Mouse (Mus musculus): ENCODE results near the gene Bach2. TPM values are rescaled to one million over a fixed set of nuclear protein-coding genes. Genes with fewer than 3 reads are reported as not detected.

Bach2 gene
- total RNA-seq, 4 experiments from 2014 or later, result 2.4 to 6.9 (median 4.2) TPM

GRCm38 (mm10) chr4:32425641-32426040, 187.0 kb downstream of the Bach2 start:
- no peak for DNase-seq (ENCODE audit: low spot score)

- no peak for DNase-seq (ENCODE audit: low spot score)
Measured at GRCm38 (mm10) chr4:32426779-32427577, 188.4 kb downstream of the Bach2 start.

GRCm38 (mm10) chr4:32428738-32429137, 190.1 kb downstream of the Bach2 start:
- DNase-seq (ENCODE audit: low spot score), result no peak

GRCm38 (mm10) chr4:32430136-32430535, 191.5 kb downstream of the Bach2 start:
- DNase-seq (ENCODE audit: low spot score), result no peak

GRCm38 (mm10) chr4:32430981-32431380, 192.4 kb downstream of the Bach2 start:
- no peak for DNase-seq (ENCODE audit: low spot score)

GRCm38 (mm10) chr4:32432271-32432781, 193.7 kb downstream of the Bach2 start:
- no peak for DNase-seq (ENCODE audit: low spot score)

GRCm38 (mm10) chr4:32432945-32433344, 194.3 kb downstream of the Bach2 start:
- no peak for DNase-seq (ENCODE audit: low spot score)

GRCm38 (mm10) chr4:32434612-32435011, 196.0 kb downstream of the Bach2 start:
- DNase-seq (ENCODE audit: low spot score), result no peak

GRCm38 (mm10) chr4:32439974-32440739, 201.6 kb downstream of the Bach2 start:
- no peak for DNase-seq (ENCODE audit: low spot score)

GRCm38 (mm10) chr4:32440740-32441072, 202.1 kb downstream of the Bach2 start:
- DNase-seq (ENCODE audit: low spot score), result no peak

GRCm38 (mm10) chr4:32444671-32445196, 206.1 kb downstream of the Bach2 start:
- DNase-seq (ENCODE audit: low spot score), result no peak

- no peak for DNase-seq (ENCODE audit: low spot score)
Measured at GRCm38 (mm10) chr4:32447850-32448249, 209.2 kb downstream of the Bach2 start.

GRCm38 (mm10) chr4:32461986-32462385, 223.4 kb downstream of the Bach2 start:
- no peak for DNase-seq (ENCODE audit: low spot score)

GRCm38 (mm10) chr4:32463065-32463464, 224.5 kb downstream of the Bach2 start:
- DNase-seq (ENCODE audit: low spot score), result no peak

GRCm38 (mm10) chr4:32464540-32464939, 225.9 kb downstream of the Bach2 start:
- DNase-seq (ENCODE audit: low spot score), result no peak

GRCm38 (mm10) chr4:32466031-32466430, 227.4 kb downstream of the Bach2 start:
- no peak for DNase-seq (ENCODE audit: low spot score)

- no peak for DNase-seq (ENCODE audit: low spot score)
Measured at GRCm38 (mm10) chr4:32477977-32478660, 239.5 kb downstream of the Bach2 start.

- DNase-seq (ENCODE audit: low spot score), result no peak
Measured at GRCm38 (mm10) chr4:32479231-32479630, 240.6 kb downstream of the Bach2 start.

GRCm38 (mm10) chr4:32479801-32480700, 241.4 kb downstream of the Bach2 start:
- DNase-seq (ENCODE audit: low spot score), result no peak

GRCm38 (mm10) chr4:32481366-32482055, 242.9 kb downstream of the Bach2 start:
- DNase-seq (ENCODE audit: low spot score), result no peak

Measured in heart, adult 8-10 months (tissue).